Mouse (Mus musculus): ENCODE data around the gene Trappc1.

DNA sequence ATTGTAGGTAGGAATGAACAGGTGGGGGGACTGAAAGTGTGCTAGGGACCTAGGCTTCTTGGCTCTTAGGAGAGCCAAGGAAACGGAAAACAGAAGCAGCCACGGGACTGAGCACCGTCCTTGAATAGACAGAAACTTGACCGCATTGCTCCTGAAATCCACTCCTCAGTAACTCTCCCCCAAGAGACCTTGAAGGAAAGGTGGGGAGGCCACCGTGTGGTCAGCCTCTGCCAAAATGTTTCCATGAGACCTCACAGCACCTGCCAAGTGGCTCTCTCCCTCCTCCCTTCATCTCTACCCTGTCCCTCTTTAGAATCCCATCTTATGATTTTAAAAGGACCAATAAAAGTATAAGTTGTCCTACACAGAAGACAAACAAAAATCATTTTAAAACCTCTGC lies 46.5 kb upstream of the Trappc1 start:
- TF ChIP-seq CTCF (conservative IDR thresholded peaks at IDR 0.05; ENCODE audit: low read length): no peak
- no peak for TF ChIP-seq NANOG (IDR thresholded peaks at IDR 0.05; ENCODE audit: borderline replicate concordance, low read length)
